Mouse (Mus musculus) testis, adult 10 weeks (tissue): ENCODE data around the gene Tspyl3. TPM values are rescaled to one million over a fixed set of nuclear protein-coding genes. Genes with fewer than 3 reads are reported as not detected.

ENCODE experiments used
- polyA plus RNA-seq: library from polyadenylated mRNA; stranded (reverse); fragments of 350-450 nt; fragmentation: Illumina TruSeq; extraction: RNeasy Lipid Tissue Mini Kit (QIAGEN cat#74804); gene quantifications from one replicate; pipeline ENCODE4 v1.2.3, GENCODE M21; 2014; ENCODE audit warnings: low read depth, low replicate concordance

The Tspyl3 gene
- 0.27 TPM for polyA plus RNA-seq

DNA sequence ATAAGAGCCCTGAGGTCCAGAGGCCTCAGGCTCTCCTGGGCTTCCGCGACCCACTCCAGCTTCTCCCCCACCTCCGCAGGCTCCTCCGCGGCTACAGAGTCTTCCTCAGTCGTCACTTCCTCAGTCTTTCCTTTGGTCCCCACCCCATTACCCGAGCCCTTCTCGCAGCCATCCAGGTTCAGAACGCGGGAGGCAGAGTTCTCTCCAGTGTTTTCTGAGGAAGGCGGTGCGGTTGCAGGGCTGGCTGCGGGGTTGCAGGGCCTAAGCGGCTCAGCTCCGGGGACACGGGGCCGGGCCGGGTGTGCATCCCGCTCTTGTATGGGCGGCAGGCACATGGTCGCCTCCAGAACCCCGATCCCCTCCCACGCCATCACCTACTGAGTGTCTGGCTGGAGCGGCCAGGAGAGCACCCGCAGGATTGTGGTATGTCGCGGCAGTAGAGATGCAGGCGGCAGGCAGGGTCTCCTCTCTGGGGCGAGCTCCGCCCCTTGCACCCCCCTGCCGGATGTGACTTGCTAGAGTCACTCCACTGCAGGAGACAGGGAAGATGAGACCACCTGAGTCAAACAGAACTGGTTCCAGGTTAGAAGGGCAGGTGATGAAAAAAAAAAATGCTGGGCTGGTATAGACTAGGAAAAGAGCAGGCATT, at the start of gene Tspyl3:
Gene Tspyl3 (minus strand): TSS at position 496 of the 649 bp plus-strand sequence.

DNA sequence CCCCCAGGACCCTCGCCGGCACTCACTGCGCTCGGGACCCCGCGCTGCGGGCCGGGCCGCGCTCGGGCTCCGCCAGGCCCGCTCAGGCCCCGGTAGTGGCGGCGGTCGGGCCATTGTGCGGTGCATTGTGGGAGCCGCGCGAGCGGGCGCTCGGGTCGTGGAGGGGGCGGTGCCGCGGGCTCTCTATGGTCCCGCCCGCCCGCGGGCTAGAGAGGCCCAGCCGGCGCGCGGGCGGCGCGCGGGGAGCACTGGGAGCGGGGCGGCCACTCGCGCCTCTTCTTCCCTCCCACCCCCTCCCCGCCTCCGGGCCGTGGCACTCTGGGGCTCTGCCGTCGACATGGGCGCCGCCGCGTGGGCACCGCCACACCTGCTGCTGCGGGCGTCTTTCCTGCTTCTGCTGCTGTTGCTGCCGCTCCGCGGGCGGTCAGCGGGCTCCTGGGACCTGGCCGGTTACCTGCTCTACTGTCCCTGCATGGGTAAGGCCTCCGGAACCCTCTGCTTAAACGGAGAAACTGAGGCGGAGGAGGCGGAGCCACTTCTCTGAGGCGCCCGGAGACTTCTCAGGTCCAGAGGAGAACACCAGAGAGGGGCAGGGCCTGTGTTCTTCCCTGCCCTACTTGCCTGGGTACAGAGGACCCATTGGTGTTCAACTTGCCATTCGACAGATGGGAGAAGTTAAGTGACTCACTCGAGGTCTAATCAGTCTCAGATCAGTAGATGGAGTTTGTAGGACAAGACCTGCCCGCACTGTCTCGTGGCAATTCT, 16.2 kb upstream of the Tspyl3 start, which contains the start of the genes Plagl2 and Pofut1:
Gene Plagl2 (minus strand): TSS at position 177 of the 765 bp plus-strand sequence.
Gene Pofut1 (plus strand): TSS at position 284 of the 765 bp plus-strand sequence.

Other genes with a start within 250 kb of the Tspyl3 start
- 24.4 TPM for gene Pdrg1, start 210.0 kb downstream of the Tspyl3 start, polyA plus RNA-seq
- not detected for gene Xkr7, start 193.6 kb downstream of the Tspyl3 start, polyA plus RNA-seq
- 0.15 TPM for gene Ccm2l, start 159.5 kb downstream of the Tspyl3 start, polyA plus RNA-seq
- gene Hck, start 117.0 kb downstream of the Tspyl3 start, polyA plus RNA-seq: not detected
- 22.3 TPM for gene Tm9sf4, start 64.1 kb downstream of the Tspyl3 start, polyA plus RNA-seq
- gene Plagl2, start 16.0 kb upstream of the Tspyl3 start, polyA plus RNA-seq: 9.0 TPM
- 4.8 TPM for gene Pofut1, start 16.1 kb upstream of the Tspyl3 start, polyA plus RNA-seq
- gene Kif3b, start 66.0 kb upstream of the Tspyl3 start, polyA plus RNA-seq: 79.1 TPM
- gene Asxl1, start 120.4 kb upstream of the Tspyl3 start, polyA plus RNA-seq: 39.8 TPM